Mouse (Mus musculus) gastrocnemius, adult 18-20 months (tissue): ENCODE data around the gene Samd7. TPM values are rescaled to one million over a fixed set of nuclear protein-coding genes. Genes with fewer than 3 reads are reported as not detected.

Experiments used
- DNase-seq: peaks from one replicate; pipeline ENCODE4 v3.0.0; 2021; ENCODE audit warnings: low spot score
- total RNA-seq, 2 experiments: library from RNA; stranded (reverse); gene quantifications; 2 replicates each; pipeline ENCODE4 v1.2.3; 2021

The Samd7 gene
- total RNA-seq, 2 experiments from 2014 or later, result not detected

- no peak for DNase-seq
Measured at GRCm38 (mm10) chr3:30764877-30765276, 18.8 kb downstream of the Samd7 start.

GRCm38 (mm10) chr3:30765311-30766027 is 19.4 kb downstream of the Samd7 start:
- DNase-seq, result no peak

GRCm38 (mm10) chr3:30766177-30766576 is 20.1 kb downstream of the Samd7 start:
- DNase-seq, result no peak

DNA sequence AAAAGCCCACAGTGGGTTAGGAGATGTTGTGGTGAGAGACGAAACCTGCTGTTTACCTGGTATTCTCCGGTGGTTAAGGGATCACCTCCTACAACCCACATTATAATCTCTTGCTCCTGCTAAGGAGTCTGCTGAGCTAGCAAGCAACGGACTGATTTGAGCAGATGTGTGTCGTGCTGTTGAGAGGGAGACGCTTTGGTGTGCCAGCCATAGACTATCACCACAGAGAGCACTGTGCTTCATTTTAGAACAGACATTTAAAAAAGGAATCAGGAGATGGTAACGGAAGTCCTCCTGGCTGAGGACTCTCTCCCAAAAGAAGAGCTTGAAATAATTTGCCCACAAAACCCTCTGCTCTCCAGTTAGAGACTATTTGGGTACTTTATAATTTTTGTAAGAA is 21.2 kb downstream of the Samd7 start:
- no peak for DNase-seq

DNA sequence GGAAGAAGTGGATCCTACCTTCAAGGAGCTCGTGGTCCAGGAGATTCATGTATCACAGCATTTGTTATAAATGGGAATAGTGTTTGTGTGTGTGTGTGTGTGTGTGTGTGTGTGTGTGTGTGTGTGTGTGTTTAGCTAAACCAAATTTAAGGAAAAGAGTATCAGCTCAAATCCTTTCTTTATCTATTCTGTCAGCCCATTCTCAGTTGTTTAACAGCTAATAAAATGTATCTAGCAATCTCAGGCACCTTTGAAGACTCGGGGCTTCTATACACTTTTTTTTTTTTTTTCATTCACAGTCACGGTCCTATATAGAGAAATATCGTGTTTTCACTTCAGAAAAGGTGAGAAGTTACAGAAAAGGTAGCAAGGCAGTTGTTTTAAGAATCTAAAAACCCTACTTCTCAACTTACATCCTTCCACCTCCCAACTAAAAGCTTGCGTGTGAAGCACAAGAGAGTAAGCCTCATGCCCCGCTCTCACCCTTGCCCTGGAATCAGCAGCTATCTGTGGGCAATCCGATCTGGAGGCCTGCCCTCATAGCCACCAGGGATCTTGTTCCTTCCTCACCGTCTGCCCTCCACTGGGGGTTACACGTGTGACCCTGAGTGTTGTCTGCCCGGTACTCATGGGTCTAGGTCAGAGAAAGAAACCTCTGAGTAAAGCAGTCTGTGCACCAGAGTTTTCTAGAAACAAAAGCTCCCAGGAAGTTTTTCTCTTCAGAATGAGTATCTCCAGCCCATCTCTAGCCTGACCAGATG is 23.8 kb downstream of the Samd7 start:
- DNase-seq, result no peak

- DNase-seq, result no peak
Measured at GRCm38 (mm10) chr3:30771560-30771959, 25.5 kb downstream of the Samd7 start.

DNA sequence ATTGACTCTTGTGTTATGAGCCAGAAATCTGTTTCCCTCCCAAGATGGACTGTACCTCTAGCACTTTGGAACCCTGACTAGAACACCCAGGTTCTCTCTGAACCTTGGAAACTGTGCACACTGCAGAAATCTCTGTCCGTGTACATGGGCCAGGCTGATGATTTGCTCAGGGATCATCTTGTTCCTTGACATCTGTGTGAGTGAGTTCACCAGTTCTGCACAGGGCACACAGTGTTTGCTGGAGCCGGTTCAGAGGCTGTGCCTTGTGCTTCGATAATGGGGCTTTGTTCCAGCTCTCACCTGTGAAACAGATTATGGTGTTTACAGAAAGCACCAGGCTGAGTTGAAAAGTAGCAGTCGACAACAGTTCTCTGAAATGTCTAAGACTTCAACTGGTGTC is 26.5 kb downstream of the Samd7 start:
- DNase-seq, result no peak

DNA sequence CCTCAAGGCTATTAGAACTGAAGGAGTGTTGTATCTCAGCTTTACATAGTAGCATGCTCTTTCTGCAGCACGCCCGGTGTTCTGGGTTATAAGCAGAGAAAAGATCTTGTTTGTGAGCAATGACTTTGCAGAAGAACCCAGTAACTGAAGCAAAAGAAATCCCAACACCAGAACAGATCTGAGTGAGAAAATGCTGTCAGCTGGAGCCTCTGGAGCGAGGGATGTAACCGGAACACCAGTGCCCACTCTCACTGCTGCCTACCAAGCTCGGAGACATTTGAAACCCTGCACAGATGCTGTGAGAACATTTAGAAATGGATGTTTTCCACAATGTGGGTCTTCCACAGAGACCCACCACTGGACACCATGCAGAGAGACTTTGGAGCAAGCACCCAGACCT is 28.6 kb downstream of the Samd7 start:
- no peak for DNase-seq

DNA sequence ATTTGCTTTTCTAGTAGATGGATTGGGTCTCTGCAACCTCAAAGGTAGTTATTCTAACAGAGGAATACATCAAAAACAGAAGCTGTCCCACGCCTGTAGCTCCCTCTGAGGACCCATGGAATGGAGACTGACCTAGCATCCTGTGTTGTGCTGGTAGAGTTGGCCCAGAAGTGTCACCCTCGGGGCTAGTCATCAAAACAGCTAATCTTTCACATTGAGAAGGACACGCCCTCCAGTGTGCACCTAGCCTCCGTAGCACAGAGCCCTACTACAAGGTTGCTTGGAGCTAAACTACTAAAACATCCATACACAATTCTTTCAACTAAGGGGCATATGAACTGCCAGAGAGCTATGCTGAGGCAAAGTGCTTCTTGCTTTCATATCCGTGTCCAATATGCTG is 31.9 kb downstream of the Samd7 start:
- DNase-seq, result no peak

DNA sequence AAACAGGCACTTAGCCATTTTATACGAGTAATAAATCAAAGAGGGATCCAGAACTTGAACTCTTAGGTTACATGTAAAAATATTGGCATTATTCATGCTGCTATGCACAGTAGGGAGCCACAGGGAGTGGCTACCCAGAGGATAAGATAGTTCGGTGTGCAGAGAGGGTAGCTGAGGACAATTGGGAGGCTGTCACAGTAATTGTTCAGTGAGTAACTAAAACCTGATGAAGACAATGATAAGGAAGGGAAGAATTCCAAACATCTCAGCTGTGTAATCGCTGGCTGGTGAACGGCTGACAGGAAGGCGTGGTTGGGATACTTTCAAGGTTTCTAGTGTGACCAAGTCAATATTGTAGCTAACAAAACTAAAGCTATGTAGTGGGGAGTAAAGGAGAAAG is 42.4 kb downstream of the Samd7 start:
- no peak for DNase-seq

GRCm38 (mm10) chr3:30792737-30793402 is 46.8 kb downstream of the Samd7 start, which contains the start of gene Sec62:
Sec62 (plus strand) TSS chr3:30792875.
- peak; percentile 93 for DNase-seq

DNA sequence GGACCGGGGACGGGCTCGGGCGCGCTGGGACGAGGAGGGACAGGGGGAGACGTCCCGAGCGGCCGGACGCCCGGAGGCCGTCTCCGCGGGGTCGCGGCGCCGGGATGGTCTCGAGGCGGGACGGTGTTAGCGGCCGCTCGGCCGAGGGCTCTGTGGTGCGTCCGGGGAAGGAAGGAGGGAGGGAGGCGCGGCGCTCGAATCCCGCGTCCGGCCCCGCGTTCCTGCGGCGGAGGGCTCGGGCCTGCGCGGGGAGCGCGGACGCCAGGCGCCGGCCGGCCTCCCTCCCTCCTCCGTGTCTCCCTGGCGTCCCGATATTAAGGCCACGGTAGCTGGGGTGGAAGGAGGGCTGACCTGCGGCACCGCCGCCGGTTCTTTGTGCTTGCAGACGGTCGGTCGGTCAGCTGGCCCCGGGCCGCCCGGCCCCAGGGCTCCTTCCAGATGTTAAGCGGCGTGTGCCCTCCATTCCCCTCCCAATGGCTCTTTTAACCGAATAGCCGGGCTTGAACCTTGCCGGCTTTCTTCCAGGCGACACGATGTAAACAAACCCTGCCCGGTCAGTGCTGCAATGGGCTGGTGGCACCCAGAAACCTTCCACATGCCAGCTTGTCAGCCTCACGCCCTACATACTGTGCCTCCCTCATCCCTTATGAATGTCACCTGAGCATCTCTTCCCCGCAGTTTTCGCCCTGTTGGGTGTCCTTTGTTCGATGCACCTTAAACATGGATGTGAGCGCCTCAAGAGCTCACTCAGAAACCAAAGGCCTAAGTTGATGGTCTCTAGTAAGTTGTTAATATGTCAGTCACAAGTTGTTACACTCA is 47.5 kb downstream of the Samd7 start:
- peak; percentile 37 for DNase-seq

GRCm38 (mm10) chr3:30802171-30802570 is 56.1 kb downstream of the Samd7 start:
- no peak for DNase-seq

DNA sequence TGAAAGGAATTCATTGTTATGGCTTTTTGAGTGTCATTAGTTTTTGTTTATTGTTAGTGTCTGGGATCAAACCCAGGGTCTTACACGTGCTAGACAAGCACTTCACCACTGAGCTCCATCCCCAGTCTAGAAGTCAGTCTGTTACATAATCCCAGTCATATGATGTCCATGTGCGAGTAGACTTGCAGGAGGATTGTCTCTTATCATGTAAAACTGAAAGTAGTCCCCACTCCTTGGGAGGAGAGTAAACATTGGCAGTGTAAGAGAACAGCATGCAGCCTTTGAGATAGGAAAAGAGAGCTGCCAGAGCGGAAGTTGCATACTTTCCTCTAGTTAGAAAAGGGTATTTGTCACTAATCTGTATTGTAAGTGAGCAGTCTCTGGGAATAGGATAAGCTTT is 66.8 kb downstream of the Samd7 start:
- DNase-seq, result no peak

Other genes with a start within 250 kb of the Samd7 start
- 1 to 10 TPM; 4.2 to 6.1 TPM for gene Mecom, start 198.3 kb upstream of the Samd7 start, total RNA-seq
- gene Actrt3, start 146.4 kb upstream of the Samd7 start, total RNA-seq, result not detected
- gene Mynn, start 144.2 kb upstream of the Samd7 start, total RNA-seq, result 10 to 100 TPM; 12.4 to 14.1 TPM
- gene Lrriq4, start 101.8 kb upstream of the Samd7 start, total RNA-seq, result not detected
- not detected for gene Lrrc34, start 98.4 kb upstream of the Samd7 start, total RNA-seq
- gene Lrrc31, start 46.5 kb upstream of the Samd7 start, total RNA-seq, result not detected
- gene Sec62, start 46.6 kb downstream of the Samd7 start, total RNA-seq, result 10 to 100 TPM; 36.9 to 39.0 TPM
- under 1 TPM; 0.84 to 0.88 TPM for gene Gpr160, start 109.7 kb downstream of the Samd7 start, total RNA-seq
- 10 to 100 TPM; 11.8 to 12.2 TPM for gene Phc3, start 223.1 kb downstream of the Samd7 start, total RNA-seq
- gene Prkci, start 249.5 kb downstream of the Samd7 start, total RNA-seq, result 1 to 10 TPM; 2.6 to 5.1 TPM